Mouse (Mus musculus) liver, postnatal 0 days (tissue): ENCODE measurements around the gene Dhrs13.

Experiments
- CTCF ChIP-seq: sonication (generic); IDR thresholded peaks from 2 replicates; pipeline ENCODE4 v1.5.1; 2016; ENCODE audit warnings: antibody characterized with exemption, low read depth
- EP300 ChIP-seq: IDR thresholded peaks from 2 replicates; pipeline ENCODE4 v1.6.1; 2016; ENCODE audit warnings: antibody characterized with exemption, low read depth, mild to moderate bottlenecking

DNA sequence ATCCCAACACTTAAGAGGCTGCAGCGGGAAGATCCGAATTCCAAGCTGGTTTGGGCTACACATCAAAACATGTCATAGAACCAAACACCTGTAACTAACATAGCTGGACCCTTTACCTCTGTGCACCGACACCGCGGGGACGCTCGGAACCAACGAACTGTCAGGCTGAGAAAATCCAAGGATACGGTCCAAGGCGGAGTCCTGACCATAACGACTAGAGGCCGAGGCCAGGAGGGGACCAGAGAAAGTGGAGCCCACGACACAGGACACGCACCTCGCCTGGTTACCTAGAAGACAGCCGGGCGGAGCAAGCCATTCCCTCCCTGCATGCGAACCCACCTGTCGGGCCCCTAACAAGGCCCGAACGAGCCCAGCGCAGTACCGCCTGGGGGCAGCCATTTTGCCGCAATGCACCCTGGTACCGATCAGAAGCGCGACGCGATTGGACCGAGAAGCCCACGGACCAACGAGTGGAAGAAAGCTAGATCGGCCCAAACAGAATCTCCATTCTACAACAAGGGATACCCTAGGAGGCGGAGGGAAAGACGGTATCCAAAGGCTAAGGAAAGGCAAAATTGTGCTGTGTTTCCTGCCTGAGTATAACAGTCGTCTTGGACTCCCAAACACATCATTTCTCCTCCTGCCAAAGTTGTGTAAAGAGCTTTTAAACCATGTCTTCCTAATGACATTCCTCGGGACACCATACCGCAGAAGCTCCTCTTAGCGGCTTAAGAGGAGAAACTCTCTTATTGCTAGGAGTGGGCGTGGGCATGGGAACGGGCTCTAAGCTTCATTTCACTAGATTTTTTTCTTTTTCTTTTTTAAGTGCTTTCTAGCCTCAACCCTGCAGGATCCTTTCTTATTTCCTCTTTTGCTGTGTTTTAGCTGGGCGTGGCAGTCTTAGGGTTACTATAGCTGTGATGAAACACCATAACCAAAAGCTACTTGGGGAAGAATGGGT is 48.2 kb downstream of the Dhrs13 start, which contains the start of gene Eral1:
- TF ChIP-seq CTCF = peak; percentile 17; the same call in 1 of the 2 replicates
- 0 out of 2 replicates have a peak, but pooled peaks have one; percentile 25 for TF ChIP-seq EP300
